Mouse (Mus musculus) urinary bladder, postnatal 25 days (tissue): ENCODE results near the gene Nfix.
A peak's percentile ranks its signal among the peaks of the same experiment; 100 is the strongest.
"Not testable (repeated sequence)": the region's sequence is repeated elsewhere in the genome, so short reads cannot be mapped to it uniquely, and the experiment has no call there.

Source experiments
- DNase-seq: peaks from one replicate; pipeline ENCODE4 v3.0.0; 2022; ENCODE audit warnings: low spot score

Gene Nfix

GRCm38 (mm10) chr8:84832759-84833742 lies 32.9 kb upstream of the Nfix start:
- DNase-seq: no peak

DNA sequence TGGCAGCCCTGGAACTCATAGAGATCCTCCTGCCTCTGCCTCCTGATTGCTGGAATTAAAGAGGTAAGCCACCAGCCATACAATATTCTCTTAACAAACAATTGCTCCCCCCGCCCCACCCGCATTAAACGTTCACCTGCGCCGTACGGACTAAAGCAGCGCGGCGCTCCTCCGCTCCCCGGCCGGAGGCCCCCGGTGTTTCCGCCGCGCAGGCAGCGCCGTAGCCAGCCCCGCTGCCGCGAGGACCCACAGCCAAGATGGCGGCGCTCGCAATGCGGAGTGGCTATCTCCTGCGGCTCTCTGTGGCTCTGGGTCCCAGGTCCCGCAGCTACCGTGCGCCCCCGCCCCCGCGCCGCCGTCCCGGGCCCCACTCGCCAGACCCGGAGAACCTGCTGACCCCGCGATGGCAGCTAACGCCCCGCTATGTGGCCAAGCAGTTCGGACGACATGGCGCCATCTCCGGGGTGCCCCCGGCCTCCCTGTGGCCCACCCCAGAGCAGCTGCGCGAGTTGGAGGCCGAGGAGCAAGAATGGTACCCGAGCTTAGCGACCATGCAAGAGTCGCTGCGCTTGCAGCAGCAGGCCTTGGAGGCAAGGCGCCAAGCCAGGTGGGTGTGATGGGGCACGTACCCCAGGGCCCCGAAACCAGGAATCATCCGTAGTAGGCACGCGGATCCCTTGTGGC lies 32.0 kb upstream of the Nfix start:
- peak; percentile 83 for DNase-seq

GRCm38 (mm10) chr8:84831490-84831889 lies 31.3 kb upstream of the Nfix start, which contains the start of gene Gadd45gip1:
Gene Gadd45gip1 (plus strand): TSS chr8:84831522.
- no peak for DNase-seq

GRCm38 (mm10) chr8:84826518-84826917 lies 26.4 kb upstream of the Nfix start:
- DNase-seq: not testable (repeated sequence)

GRCm38 (mm10) chr8:84825636-84826035 lies 25.5 kb upstream of the Nfix start:
- DNase-seq: no peak

DNA sequence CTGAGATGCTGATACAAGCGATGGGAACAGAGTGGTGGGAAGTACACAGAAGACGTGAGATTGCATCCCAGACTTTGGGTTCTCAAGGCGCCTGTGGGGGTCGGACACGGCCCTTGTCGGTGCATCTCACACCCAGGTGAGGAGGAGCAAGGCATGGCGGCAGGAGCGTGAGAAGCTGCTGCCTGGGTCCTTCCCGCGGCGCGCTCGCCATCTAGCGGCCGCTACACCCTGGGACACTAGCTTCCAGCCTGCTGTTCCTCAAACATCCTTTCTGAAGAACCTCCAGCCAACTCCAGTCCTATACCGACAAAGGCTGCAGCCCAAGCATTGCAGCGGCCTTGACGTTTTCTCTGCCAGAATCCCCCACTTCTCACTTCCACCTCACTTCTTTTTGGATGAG lies 23.5 kb upstream of the Nfix start:
- no peak for DNase-seq

- DNase-seq: no peak
Observed at GRCm38 (mm10) chr8:84822723-84823122, 22.6 kb upstream of the Nfix start, which contains the start of gene Dand5. Gene Dand5 (minus strand): TSS chr8:84822823.

DNA sequence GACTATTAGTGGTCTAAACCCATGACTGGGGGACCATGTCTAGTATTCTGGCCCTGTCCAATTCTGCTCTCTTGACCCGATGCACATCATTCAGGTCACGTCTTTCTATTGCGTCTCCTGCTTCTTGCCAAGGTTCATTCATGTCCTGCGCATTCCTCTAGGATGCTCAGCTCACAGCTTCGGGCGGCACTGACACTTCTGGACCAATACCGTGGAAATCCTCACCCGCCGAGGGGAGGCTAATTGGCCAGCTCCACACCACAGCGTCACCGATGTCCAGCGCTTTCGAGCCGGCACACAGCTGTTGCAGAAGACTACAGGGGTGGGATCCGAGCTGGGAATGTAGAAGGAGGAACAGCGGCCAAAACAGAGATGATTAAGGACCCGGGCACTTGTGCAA lies 16.0 kb upstream of the Nfix start:
- DNase-seq: no peak

- peak; percentile 99 for DNase-seq
Observed at GRCm38 (mm10) chr8:84815547-84815946, 15.4 kb upstream of the Nfix start.

- DNase-seq: no peak
Observed at GRCm38 (mm10) chr8:84814555-84815441, 14.7 kb upstream of the Nfix start.

DNA sequence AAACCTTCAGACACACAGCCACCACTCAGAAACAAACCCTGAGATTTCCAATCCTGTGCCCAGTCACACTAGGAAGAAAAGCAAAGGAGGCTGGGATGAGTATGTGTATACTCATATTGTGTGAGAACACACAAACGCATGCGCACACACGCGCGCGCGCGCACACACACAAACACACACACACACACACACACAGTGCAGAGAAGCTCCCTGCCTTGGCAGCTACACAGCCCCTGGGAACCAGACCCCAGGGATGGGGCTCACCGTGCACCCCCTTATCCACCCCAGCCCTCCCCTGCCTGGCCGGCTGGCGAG lies 14.1 kb upstream of the Nfix start:
- no peak for DNase-seq

DNA sequence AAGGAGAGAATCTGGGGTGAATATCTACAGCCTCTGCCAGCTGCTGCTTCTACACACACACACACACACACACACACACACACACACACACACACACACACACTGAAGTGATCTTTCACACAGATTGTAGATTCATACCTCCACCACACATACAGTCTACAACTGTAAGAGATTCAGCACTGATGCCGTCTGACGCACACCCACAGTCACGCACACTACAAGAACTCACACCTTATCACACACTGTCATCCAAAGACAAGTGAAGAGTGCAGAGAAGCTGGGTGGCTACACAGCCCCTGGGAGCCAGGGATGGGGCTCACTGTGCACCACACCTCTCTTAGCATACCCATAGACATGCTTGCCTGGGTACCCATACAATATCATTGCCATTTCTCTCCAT lies 13.7 kb upstream of the Nfix start:
- no peak for DNase-seq

- DNase-seq: peak; percentile 84
Observed at GRCm38 (mm10) chr8:84813059-84813458, 12.9 kb upstream of the Nfix start.

- DNase-seq: no peak
Observed at GRCm38 (mm10) chr8:84811303-84811702, 11.2 kb upstream of the Nfix start.

- peak; percentile 94 for DNase-seq
Observed at GRCm38 (mm10) chr8:84810896-84811295, 10.8 kb upstream of the Nfix start.

DNA sequence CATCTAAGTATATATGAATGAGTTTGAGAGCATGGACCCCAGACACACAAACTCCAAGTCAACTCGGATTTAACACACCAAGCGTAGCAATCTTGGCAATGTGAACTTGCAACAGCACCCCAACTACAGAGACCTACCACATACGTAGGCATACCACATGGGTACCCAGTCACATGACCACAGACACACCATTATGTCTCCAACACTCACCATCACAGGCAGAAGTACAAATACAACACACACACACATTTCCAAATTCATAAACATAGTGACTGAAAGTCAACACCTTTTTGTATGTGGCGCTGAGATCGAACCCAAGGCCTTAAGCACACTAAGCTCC lies 9.8 kb upstream of the Nfix start:
- DNase-seq: no peak

- DNase-seq: no peak
Observed at GRCm38 (mm10) chr8:84809109-84809940, 9.2 kb upstream of the Nfix start.

- no peak for DNase-seq
Observed at GRCm38 (mm10) chr8:84806031-84806430, 5.9 kb upstream of the Nfix start.

GRCm38 (mm10) chr8:84799136-84799931 lies 810 bp downstream of the Nfix start:
- DNase-seq: peak; percentile 60

GRCm38 (mm10) chr8:84798446-84799135 lies 1.6 kb downstream of the Nfix start:
- no peak for DNase-seq
